Mouse (Mus musculus): ENCODE data around the gene Cplx1. TPM values are rescaled to one million over a fixed set of nuclear protein-coding genes. Genes with fewer than 3 reads are reported as not detected.

Cplx1 gene
- polyA plus RNA-seq, 1 experiment, result 0.25 TPM

- H3K4me1 ChIP-seq (ENCODE audit: control insufficient read depth, insufficient read depth, insufficient read length, low read length), result no peaks in the 10 kb centered on the region
- TF ChIP-seq CTCF (IDR thresholded peaks at IDR 0.05; ENCODE audit: extremely low read depth, insufficient read length, insufficient replicate concordance, low read depth, low read length) (no peak), POLR2A (IDR thresholded peaks at IDR 0.05; ENCODE audit: low read depth, low read length) (no peak)
- H3K4me3 ChIP-seq (ENCODE audit: low read depth, low read length), result no peak overlapping the region
- H3K27me3 ChIP-seq (ENCODE audit: control insufficient read depth, insufficient read depth, low read length), result no peaks in the 10 kb centered on the region
- no peak overlapping the region for H3K27ac ChIP-seq (ENCODE audit: insufficient read depth, low read depth, low read length)
- H3K36me3 ChIP-seq (ENCODE audit: control insufficient read depth, insufficient read depth, low read length), result no peaks in the 10 kb centered on the region
- 64% methylated on average over 7 of the region's 7 CpGs for WGBS
Measured at GRCm38 (mm10) chr5:108543516-108544291, 6.1 kb downstream of the Cplx1 start.

GRCm38 (mm10) chr5:108534188-108534587 is 15.6 kb downstream of the Cplx1 start:
- H3K27me3 ChIP-seq (ENCODE audit: control insufficient read depth, insufficient read depth, low read length), result no peaks in the 10 kb centered on the region
- no peaks in the 10 kb centered on the region for H3K4me1 ChIP-seq (ENCODE audit: control insufficient read depth, insufficient read depth, insufficient read length, low read length)
- no peak overlapping the region for H3K27ac ChIP-seq (ENCODE audit: insufficient read depth, low read depth, low read length)
- WGBS, result 91% methylated on average over 2 of the region's 2 CpGs
- TF ChIP-seq CTCF (IDR thresholded peaks at IDR 0.05; ENCODE audit: extremely low read depth, insufficient read length, insufficient replicate concordance, low read depth, low read length) (no peak), POLR2A (IDR thresholded peaks at IDR 0.05; ENCODE audit: low read depth, low read length) (no peak)
- no peak overlapping the region for H3K4me3 ChIP-seq (ENCODE audit: low read depth, low read length)
- no peaks in the 10 kb centered on the region for H3K36me3 ChIP-seq (ENCODE audit: control insufficient read depth, insufficient read depth, low read length)

- Histone ChIP-seq H3K27me3 (ENCODE audit: control insufficient read depth, insufficient read depth, low read length) (no peaks in the 10 kb centered on the region), H3K36me3 (ENCODE audit: control insufficient read depth, insufficient read depth, low read length) (no peaks in the 10 kb centered on the region), H3K4me3 (ENCODE audit: low read depth, low read length) (no peak overlapping the region), H3K27ac (ENCODE audit: insufficient read depth, low read depth, low read length) (no peak overlapping the region), H3K4me1 (ENCODE audit: control insufficient read depth, insufficient read depth, insufficient read length, low read length) (no peaks in the 10 kb centered on the region)
- TF ChIP-seq CTCF (IDR thresholded peaks at IDR 0.05; ENCODE audit: extremely low read depth, insufficient read length, insufficient replicate concordance, low read depth, low read length), result no peak
- no peak for TF ChIP-seq POLR2A (IDR thresholded peaks at IDR 0.05; ENCODE audit: low read depth, low read length)
- 88% methylated on average over 3 of the region's 3 CpGs for WGBS
Measured at GRCm38 (mm10) chr5:108522597-108522996, 27.2 kb downstream of the Cplx1 start.

GRCm38 (mm10) chr5:108521896-108522295 is 27.9 kb downstream of the Cplx1 start:
- Histone ChIP-seq H3K27ac (ENCODE audit: insufficient read depth, low read depth, low read length) (no peak overlapping the region), H3K36me3 (ENCODE audit: control insufficient read depth, insufficient read depth, low read length) (no peaks in the 10 kb centered on the region), H3K4me3 (ENCODE audit: low read depth, low read length) (no peak overlapping the region), H3K27me3 (ENCODE audit: control insufficient read depth, insufficient read depth, low read length) (no peaks in the 10 kb centered on the region), H3K4me1 (ENCODE audit: control insufficient read depth, insufficient read depth, insufficient read length, low read length) (no peaks in the 10 kb centered on the region)
- 71% methylated on average over 3 of the region's 3 CpGs for WGBS
- TF ChIP-seq CTCF (IDR thresholded peaks at IDR 0.05; ENCODE audit: extremely low read depth, insufficient read length, insufficient replicate concordance, low read depth, low read length) (no peak), POLR2A (IDR thresholded peaks at IDR 0.05; ENCODE audit: low read depth, low read length) (no peak)

GRCm38 (mm10) chr5:108521016-108521415 is 28.8 kb downstream of the Cplx1 start:
- Histone ChIP-seq H3K27me3 (ENCODE audit: control insufficient read depth, insufficient read depth, low read length) (no peaks in the 10 kb centered on the region), H3K27ac (ENCODE audit: insufficient read depth, low read depth, low read length) (no peak overlapping the region), H3K36me3 (ENCODE audit: control insufficient read depth, insufficient read depth, low read length) (no peaks in the 10 kb centered on the region), H3K4me3 (ENCODE audit: low read depth, low read length) (no peak overlapping the region), H3K4me1 (ENCODE audit: control insufficient read depth, insufficient read depth, insufficient read length, low read length) (no peaks in the 10 kb centered on the region)
- TF ChIP-seq POLR2A (IDR thresholded peaks at IDR 0.05; ENCODE audit: low read depth, low read length) (no peak), CTCF (IDR thresholded peaks at IDR 0.05; ENCODE audit: extremely low read depth, insufficient read length, insufficient replicate concordance, low read depth, low read length) (no peak)
- WGBS, result 56% methylated on average over 2 of the region's 2 CpGs

GRCm38 (mm10) chr5:108520153-108520552 is 29.7 kb downstream of the Cplx1 start:
- H3K27ac ChIP-seq (ENCODE audit: insufficient read depth, low read depth, low read length), result no peak overlapping the region
- TF ChIP-seq CTCF (IDR thresholded peaks at IDR 0.05; ENCODE audit: extremely low read depth, insufficient read length, insufficient replicate concordance, low read depth, low read length), result no peak
- TF ChIP-seq POLR2A (IDR thresholded peaks at IDR 0.05; ENCODE audit: low read depth, low read length), result no peak

GRCm38 (mm10) chr5:108518951-108519350 is 30.9 kb downstream of the Cplx1 start:
- TF ChIP-seq POLR2A (IDR thresholded peaks at IDR 0.05; ENCODE audit: low read depth, low read length), result no peak
- no peak for TF ChIP-seq CTCF (IDR thresholded peaks at IDR 0.05; ENCODE audit: extremely low read depth, insufficient read length, insufficient replicate concordance, low read depth, low read length)
- 73% methylated on average over 5 of the region's 5 CpGs for WGBS

More at GRCm38 (mm10) chr5:108520153-108520552, 29.7 kb downstream of the Cplx1 start:
- Histone ChIP-seq H3K4me1 (ENCODE audit: control insufficient read depth, insufficient read depth, insufficient read length, low read length) (no peaks in the 10 kb centered on the region), H3K36me3 (ENCODE audit: control insufficient read depth, insufficient read depth, low read length) (no peaks in the 10 kb centered on the region), H3K27me3 (ENCODE audit: control insufficient read depth, insufficient read depth, low read length) (no peaks in the 10 kb centered on the region), H3K4me3 (ENCODE audit: low read depth, low read length) (no peak overlapping the region)
- WGBS, result 67% methylated on average over 7 of the region's 7 CpGs

More at GRCm38 (mm10) chr5:108518951-108519350, 30.9 kb downstream of the Cplx1 start:
- no peaks in the 10 kb centered on the region for H3K4me1 ChIP-seq (ENCODE audit: control insufficient read depth, insufficient read depth, insufficient read length, low read length)
- H3K27ac ChIP-seq (ENCODE audit: insufficient read depth, low read depth, low read length), result no peak overlapping the region
- no peaks in the 10 kb centered on the region for H3K36me3 ChIP-seq (ENCODE audit: control insufficient read depth, insufficient read depth, low read length)
- no peaks in the 10 kb centered on the region for H3K27me3 ChIP-seq (ENCODE audit: control insufficient read depth, insufficient read depth, low read length)
- no peak overlapping the region for H3K4me3 ChIP-seq (ENCODE audit: low read depth, low read length)
